Mouse (Mus musculus): ENCODE results near the gene Mark3. TPM values are rescaled to one million over a fixed set of nuclear protein-coding genes. Genes with fewer than 3 reads are reported as not detected.

The Mark3 gene
- polyA plus RNA-seq, 1 experiment from 2014 or later: 25.8 TPM

DNA sequence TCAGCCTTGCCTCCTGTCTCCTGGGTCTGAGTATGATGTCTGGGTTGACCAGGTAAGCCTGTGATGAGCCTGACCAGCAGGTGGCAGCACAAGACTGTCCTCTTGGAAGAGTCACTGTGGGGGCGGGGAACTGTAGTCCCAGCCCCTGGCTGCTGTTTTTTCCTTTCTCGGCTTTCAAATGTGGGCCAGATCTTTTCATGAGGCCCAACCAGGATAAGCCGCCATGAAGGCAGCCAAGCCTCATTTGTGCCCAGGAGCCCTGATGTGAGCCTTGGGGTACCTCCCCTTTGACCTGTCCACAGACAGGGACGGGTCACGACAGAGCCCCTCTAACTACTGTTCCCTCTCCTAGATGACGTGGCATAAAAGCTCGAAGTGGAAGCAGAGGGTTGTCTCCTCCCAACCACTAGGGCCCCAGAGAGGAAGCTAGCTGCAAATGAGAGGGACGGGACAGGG lies 94.2 kb downstream of the Mark3 start:
- H3K27ac ChIP-seq (ENCODE audit: low read length): peak overlapping the region; percentile 86
- 1% methylated on average over 8 of the region's 8 CpGs for WGBS
- no peak overlapping the region for H3K4me3 ChIP-seq (ENCODE audit: low read depth, low read length)
- no peak overlapping the region for H3K9ac ChIP-seq (replicated peaks; ENCODE audit: low read depth)
- ATAC-seq (peak; percentile 43), DNase-seq (ENCODE audit: low spot score) (peak; percentile 97)
- TF ChIP-seq CTCF (IDR thresholded peaks at IDR 0.05) (peak; percentile 99), EP300 (IDR thresholded peaks at IDR 0.05) (no peak)
- peaks cover 15% of the 10 kb centered on the region; the same call in 1 of the 2 replicates for H3K27me3 ChIP-seq (replicated peaks; ENCODE audit: insufficient read depth, low read length)
- H3K36me3 ChIP-seq (ENCODE audit: insufficient read depth, low read length): no peaks in the 10 kb centered on the region
- H3K9me3 ChIP-seq (ENCODE audit: low read length): no peaks in the 10 kb centered on the region
- peak overlapping the region; percentile 39 for H3K4me2 ChIP-seq (replicated peaks; ENCODE audit: low read depth, low read length)
- peaks cover 35% of the 10 kb centered on the region; the same call in 1 of the 2 replicates for H3K4me1 ChIP-seq (ENCODE audit: insufficient read depth, low read depth, low read length)

DNA sequence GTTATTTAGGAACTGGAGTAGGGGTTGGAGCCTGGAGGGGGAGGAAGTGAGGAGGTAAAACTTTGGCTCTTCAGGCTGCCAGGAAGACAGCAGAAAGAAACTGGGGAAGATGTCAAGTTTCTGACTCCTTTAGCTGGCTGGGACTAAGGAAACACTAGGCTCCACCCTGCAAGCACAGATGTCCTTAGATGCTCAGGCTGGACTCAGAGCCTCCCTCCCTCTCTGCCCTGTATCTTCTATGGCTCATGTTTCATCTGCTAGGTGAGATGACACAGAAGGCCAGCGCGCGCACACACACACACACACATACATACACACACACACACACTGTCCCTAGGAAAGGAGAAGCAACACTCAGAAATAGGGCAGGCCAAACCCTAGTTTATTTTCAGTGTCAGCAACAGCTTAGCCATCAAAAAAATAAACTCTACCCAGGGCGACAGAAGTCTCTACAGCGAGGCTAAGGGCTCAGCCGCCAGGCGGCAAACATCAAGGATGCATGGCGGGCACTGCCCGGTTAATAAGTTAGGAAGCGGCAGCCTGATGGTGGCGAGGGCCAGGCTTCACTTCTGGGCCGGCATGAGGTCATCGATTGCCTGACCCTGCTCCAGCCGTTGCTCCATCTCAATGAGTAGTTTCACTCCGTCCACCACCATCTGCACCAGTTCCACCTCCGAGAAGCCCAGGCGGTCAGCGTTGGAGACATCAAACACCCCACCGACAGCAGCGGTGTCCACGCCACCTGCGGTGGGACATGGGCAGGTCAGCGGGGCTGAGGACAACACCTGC lies 94.9 kb downstream of the Mark3 start:
- Histone ChIP-seq H3K4me3 (ENCODE audit: low read depth, low read length) (no peak overlapping the region), H3K4me2 (replicated peaks; ENCODE audit: low read depth, low read length) (peak overlapping the region; percentile 39; the same call in 1 of the 2 replicates), H3K27ac (ENCODE audit: low read length) (peak overlapping the region; percentile 86), H3K9me3 (ENCODE audit: low read length) (no peaks in the 10 kb centered on the region), H3K36me3 (ENCODE audit: insufficient read depth, low read length) (no peaks in the 10 kb centered on the region), H3K4me1 (ENCODE audit: insufficient read depth, low read depth, low read length) (peaks cover 29% of the 10 kb centered on the region; the same call in 1 of the 2 replicates), H3K27me3 (replicated peaks; ENCODE audit: insufficient read depth, low read length) (peaks cover 20% of the 10 kb centered on the region; the same call in 1 of the 2 replicates), H3K9ac (replicated peaks; ENCODE audit: low read depth) (no peak overlapping the region)
- peak; percentile 6 for ATAC-seq
- TF ChIP-seq CTCF (IDR thresholded peaks at IDR 0.05) (0 out of 2 replicates have a peak, but pooled peaks have one; percentile 17), EP300 (IDR thresholded peaks at IDR 0.05) (no peak)
- peak; percentile 73 for DNase-seq (ENCODE audit: low spot score)
- WGBS: 60% methylated on average over 23 of the region's 23 CpGs

- no peak for DNase-seq (ENCODE audit: low spot score)
- ATAC-seq: no peak
- TF ChIP-seq EP300 (IDR thresholded peaks at IDR 0.05): no peak
- TF ChIP-seq CTCF (IDR thresholded peaks at IDR 0.05): no peak
- Histone ChIP-seq H3K4me1 (ENCODE audit: insufficient read depth, low read depth, low read length) (peaks cover 23% of the 10 kb centered on the region; the same call in 1 of the 2 replicates), H3K27me3 (replicated peaks; ENCODE audit: insufficient read depth, low read length) (peaks cover 20% of the 10 kb centered on the region; the same call in 1 of the 2 replicates), H3K4me2 (replicated peaks; ENCODE audit: low read depth, low read length) (no peak overlapping the region), H3K36me3 (ENCODE audit: insufficient read depth, low read length) (no peaks in the 10 kb centered on the region), H3K4me3 (ENCODE audit: low read depth, low read length) (no peak overlapping the region), H3K9me3 (ENCODE audit: low read length) (no peaks in the 10 kb centered on the region), H3K9ac (replicated peaks; ENCODE audit: low read depth) (no peak overlapping the region), H3K27ac (ENCODE audit: low read length) (0 out of 2 replicates have a peak overlapping the region, but pooled peaks have one; percentile 14)
- 62% methylated on average over 8 of the region's 8 CpGs for WGBS
These were observed 95.6 kb downstream of the Mark3 start for GRCm38 (mm10) chr12:111669961-111670360.

DNA sequence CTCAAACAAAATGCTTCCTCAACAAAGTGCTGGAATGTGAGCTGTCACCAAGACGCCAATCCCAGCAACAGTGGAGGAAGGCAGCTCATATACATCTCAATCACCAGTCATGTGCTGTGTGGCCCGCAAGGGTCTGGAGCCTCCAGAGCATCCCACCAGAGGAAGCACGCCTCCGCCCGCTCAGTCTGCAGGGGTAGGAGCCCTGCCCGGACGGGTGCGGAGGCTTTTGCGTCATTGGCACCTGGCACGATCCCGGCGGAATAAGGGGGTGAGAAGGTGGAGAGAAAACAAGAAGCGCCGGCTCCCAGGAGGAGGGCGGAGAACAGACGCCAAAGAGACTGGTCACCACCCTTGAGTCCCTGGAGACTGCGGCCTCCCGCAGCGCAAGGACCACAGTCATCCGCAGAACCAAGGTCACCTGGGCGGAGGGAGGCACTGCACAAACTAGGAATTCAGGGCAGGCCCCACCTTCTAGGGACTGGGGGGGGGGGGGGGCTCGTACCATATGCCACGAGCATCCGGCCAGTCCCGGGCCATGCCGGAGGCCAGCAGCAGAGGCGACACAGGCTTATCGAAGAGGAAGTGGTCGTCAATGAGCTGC lies 96.1 kb downstream of the Mark3 start:
- Histone ChIP-seq H3K4me1 (ENCODE audit: insufficient read depth, low read depth, low read length) (peaks cover 23% of the 10 kb centered on the region; the same call in 1 of the 2 replicates), H3K36me3 (ENCODE audit: insufficient read depth, low read length) (no peaks in the 10 kb centered on the region), H3K4me3 (ENCODE audit: low read depth, low read length) (peak overlapping the region; percentile 47), H3K9ac (replicated peaks; ENCODE audit: low read depth) (no peak overlapping the region), H3K9me3 (ENCODE audit: low read length) (no peaks in the 10 kb centered on the region), H3K4me2 (replicated peaks; ENCODE audit: low read depth, low read length) (peak overlapping the region; percentile 84), H3K27ac (ENCODE audit: low read length) (peak overlapping the region; percentile 14; the same call in 1 of the 2 replicates), H3K27me3 (replicated peaks; ENCODE audit: insufficient read depth, low read length) (peaks cover 20% of the 10 kb centered on the region; the same call in 1 of the 2 replicates)
- no peak for TF ChIP-seq EP300 (IDR thresholded peaks at IDR 0.05)
- no peak for TF ChIP-seq CTCF (IDR thresholded peaks at IDR 0.05)
- ATAC-seq: peak; percentile 38
- DNase-seq (ENCODE audit: low spot score): peak; percentile 72
- WGBS: 17% methylated on average over 26 of the region's 29 CpGs

DNA sequence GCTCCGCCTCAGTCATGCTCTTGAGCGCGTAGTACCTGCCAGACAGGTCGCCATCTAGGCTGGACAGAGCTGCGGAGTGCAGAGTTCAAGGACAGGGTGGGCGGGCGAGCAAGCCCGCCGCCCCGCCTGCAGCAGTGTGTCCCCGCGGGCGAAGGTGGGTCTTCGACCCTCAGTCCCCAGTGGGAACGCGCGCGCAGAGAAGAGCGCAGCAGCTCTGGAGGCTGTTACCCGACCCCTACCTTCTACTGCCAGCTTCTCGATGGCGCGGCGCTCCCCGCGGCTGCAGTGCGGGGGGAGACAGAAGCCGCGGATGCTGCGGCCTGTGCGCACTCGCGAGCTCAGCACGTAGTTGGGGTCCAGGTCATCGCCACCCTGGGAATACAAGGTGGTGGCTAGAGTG lies 96.7 kb downstream of the Mark3 start:
- no peak for TF ChIP-seq CTCF (IDR thresholded peaks at IDR 0.05)
- no peak for TF ChIP-seq EP300 (IDR thresholded peaks at IDR 0.05)
- Histone ChIP-seq H3K4me3 (ENCODE audit: low read depth, low read length) (peak overlapping the region; percentile 47), H3K4me2 (replicated peaks; ENCODE audit: low read depth, low read length) (peak overlapping the region; percentile 84), H3K9me3 (ENCODE audit: low read length) (no peaks in the 10 kb centered on the region), H3K9ac (replicated peaks; ENCODE audit: low read depth) (peak overlapping the region; percentile 29; the same call in 1 of the 2 replicates), H3K27me3 (replicated peaks; ENCODE audit: insufficient read depth, low read length) (peaks cover 20% of the 10 kb centered on the region; the same call in 1 of the 2 replicates), H3K27ac (ENCODE audit: low read length) (no peak overlapping the region), H3K36me3 (ENCODE audit: insufficient read depth, low read length) (no peaks in the 10 kb centered on the region), H3K4me1 (ENCODE audit: insufficient read depth, low read depth, low read length) (peaks cover 23% of the 10 kb centered on the region; the same call in 1 of the 2 replicates)
- no peak for ATAC-seq
- no peak for DNase-seq (ENCODE audit: low spot score)
- WGBS: 4% methylated on average over 35 of the region's 35 CpGs

DNA sequence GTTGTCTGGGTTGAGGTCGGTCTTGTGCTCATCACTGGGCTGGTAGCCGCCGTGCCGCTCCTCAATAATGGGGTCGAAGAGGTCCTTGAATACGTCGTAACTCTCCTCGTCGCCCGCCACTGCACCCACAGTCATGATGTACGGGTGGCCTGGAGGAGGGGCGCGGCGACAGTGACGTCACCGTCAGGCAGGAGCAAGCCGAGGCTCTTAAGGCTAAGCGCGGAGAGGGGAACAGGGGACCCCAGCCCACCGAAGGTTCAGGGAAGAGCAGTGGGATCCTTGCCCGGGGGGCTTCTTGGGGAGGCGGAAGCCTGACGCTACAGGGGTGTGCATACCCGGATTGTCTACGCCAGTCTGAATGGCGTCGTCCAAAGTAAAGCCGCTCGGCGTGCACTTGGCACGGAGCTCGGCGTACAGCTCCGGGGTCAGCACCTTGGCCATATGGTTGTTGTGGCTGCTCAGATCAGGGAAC lies 97.1 kb downstream of the Mark3 start:
- Histone ChIP-seq H3K4me2 (replicated peaks; ENCODE audit: low read depth, low read length) (peak overlapping the region; percentile 84), H3K9ac (replicated peaks; ENCODE audit: low read depth) (peak overlapping the region; percentile 29; the same call in 1 of the 2 replicates), H3K27me3 (replicated peaks; ENCODE audit: insufficient read depth, low read length) (peaks cover 20% of the 10 kb centered on the region; the same call in 1 of the 2 replicates), H3K4me1 (ENCODE audit: insufficient read depth, low read depth, low read length) (peaks cover 23% of the 10 kb centered on the region; the same call in 1 of the 2 replicates), H3K4me3 (ENCODE audit: low read depth, low read length) (peak overlapping the region; percentile 47), H3K36me3 (ENCODE audit: insufficient read depth, low read length) (no peaks in the 10 kb centered on the region), H3K9me3 (ENCODE audit: low read length) (no peaks in the 10 kb centered on the region), H3K27ac (ENCODE audit: low read length) (no peak overlapping the region)
- 2% methylated on average over 34 of the region's 34 CpGs for WGBS
- TF ChIP-seq CTCF (IDR thresholded peaks at IDR 0.05) (no peak), EP300 (IDR thresholded peaks at IDR 0.05) (no peak)
- peak; percentile 41 for DNase-seq (ENCODE audit: low spot score)
- peak; percentile 16 for ATAC-seq
